Mouse (Mus musculus): Measurements from ENCODE around the gene Flcn. TPM values are rescaled to one million over a fixed set of nuclear protein-coding genes. Genes with fewer than 3 reads are reported as not detected.
A peak's percentile ranks its signal among the peaks of the same experiment; 100 is the strongest.

Flcn gene
- polyA plus RNA-seq, 1 experiment = 81.1 TPM

DNA sequence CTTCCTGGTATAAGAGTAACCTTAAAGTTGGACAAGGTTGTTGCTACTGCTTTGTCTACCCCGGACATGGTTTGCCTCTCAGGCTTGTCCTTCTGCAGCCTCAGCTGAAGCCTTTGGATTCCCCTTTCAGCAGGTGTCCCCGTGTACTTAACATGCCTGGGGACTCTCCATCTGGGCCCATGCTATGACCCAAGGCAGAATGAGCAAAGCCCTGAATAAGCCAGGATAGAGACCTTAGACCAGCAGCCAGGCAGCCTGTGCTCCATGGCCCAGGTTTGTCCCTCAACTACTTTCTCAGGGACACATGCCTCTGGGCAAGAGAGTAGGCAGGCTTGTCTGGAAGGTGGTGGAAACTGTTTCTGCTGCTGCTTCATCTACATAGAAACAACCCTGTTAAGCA lies 66.5 kb downstream of the Flcn start:
- 0 out of 2 replicates have a peak overlapping the region, but pooled peaks have one; percentile 26 for H3K27ac ChIP-seq (ENCODE audit: insufficient read depth, low read length)
- TF ChIP-seq POLR2A (IDR thresholded peaks at IDR 0.05; ENCODE audit: borderline replicate concordance, insufficient read depth, low read length) (no peak), CTCF (IDR thresholded peaks at IDR 0.05; ENCODE audit: borderline replicate concordance, insufficient read depth, low read depth, low read length) (no peak)
- DNase-seq = peak; percentile 47 to 58
- WGBS = 7% methylated on average over 2 of the region's 2 CpGs
- no peak overlapping the region for H3K4me3 ChIP-seq (replicated peaks; ENCODE audit: insufficient read depth, low read depth, low read length)
- H3K4me1 ChIP-seq (ENCODE audit: control insufficient read depth, insufficient read depth, low read length) = peaks cover 31% of the 10 kb centered on the region
- no peaks in the 10 kb centered on the region for H3K27me3 ChIP-seq (ENCODE audit: control insufficient read depth, insufficient read depth, low read length)

DNA sequence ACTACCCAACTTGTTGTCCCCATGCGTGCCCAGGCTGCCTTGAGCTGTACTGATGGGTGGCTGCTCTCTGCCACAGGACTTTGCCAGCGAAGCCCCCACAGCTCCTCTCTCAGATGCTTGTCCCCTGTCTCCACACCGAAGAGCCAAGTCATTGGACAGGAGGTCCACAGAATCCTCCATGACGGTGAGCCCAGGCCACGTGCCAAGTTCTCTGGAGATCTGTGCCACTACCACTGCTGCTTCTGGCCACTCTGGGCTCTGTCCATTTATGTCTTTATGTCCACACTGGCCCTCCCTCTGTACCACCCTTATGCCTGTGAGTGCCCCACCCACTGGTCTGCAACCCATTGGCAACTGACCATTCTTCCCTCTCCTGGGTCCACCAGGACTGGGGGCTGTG lies 67.9 kb downstream of the Flcn start:
- no peak overlapping the region for H3K4me3 ChIP-seq (replicated peaks; ENCODE audit: insufficient read depth, low read depth, low read length)
- DNase-seq = no peak
- H3K4me1 ChIP-seq (ENCODE audit: control insufficient read depth, insufficient read depth, low read length) = peaks cover 38% of the 10 kb centered on the region
- no peak for TF ChIP-seq POLR2A (IDR thresholded peaks at IDR 0.05; ENCODE audit: borderline replicate concordance, insufficient read depth, low read length)
- TF ChIP-seq CTCF (IDR thresholded peaks at IDR 0.05; ENCODE audit: borderline replicate concordance, insufficient read depth, low read depth, low read length) = no peak
- H3K27me3 ChIP-seq (ENCODE audit: control insufficient read depth, insufficient read depth, low read length) = no peaks in the 10 kb centered on the region
- no peak overlapping the region for H3K27ac ChIP-seq (ENCODE audit: insufficient read depth, low read length)
- WGBS = 77% methylated on average over 5 of the region's 5 CpGs

Other genes with a start within 250 kb of the Flcn start
- not detected in 2 replicates for gene Olfr222, start 233.8 kb downstream of the Flcn start, polyA plus RNA-seq (2012; rRNA removed)
- gene Olfr223, start 216.7 kb downstream of the Flcn start, polyA plus RNA-seq (2012; rRNA removed) = not detected in 2 replicates
- gene Mprip, start 148.7 kb downstream of the Flcn start, polyA plus RNA-seq (2012; rRNA removed) = 158 and 160 TPM in 2 replicates
- gene Pld6, start 22.4 kb downstream of the Flcn start, polyA plus RNA-seq (2012; rRNA removed) = 2.3 and 2.5 TPM in 2 replicates
- 99.5 and 99.6 TPM in 2 replicates for gene Nt5m, start 29.4 kb upstream of the Flcn start, polyA plus RNA-seq (2012; rRNA removed)
- 66.8 and 66.9 TPM in 2 replicates for gene Cops3, start 29.8 kb upstream of the Flcn start, polyA plus RNA-seq (2012; rRNA removed)
- gene Med9, start 138.2 kb upstream of the Flcn start, polyA plus RNA-seq (2012; rRNA removed) = 36.7 and 37.8 TPM in 2 replicates
- gene Rasd1, start 154.9 kb upstream of the Flcn start, polyA plus RNA-seq (2012; rRNA removed) = 5.1 and 5.2 TPM in 2 replicates
- gene Pemt, start 236.5 kb upstream of the Flcn start, polyA plus RNA-seq (2012; rRNA removed) = 6.8 and 7.5 TPM in 2 replicates